Mouse (Mus musculus): Measurements from ENCODE around the gene Sema3a.

DNA sequence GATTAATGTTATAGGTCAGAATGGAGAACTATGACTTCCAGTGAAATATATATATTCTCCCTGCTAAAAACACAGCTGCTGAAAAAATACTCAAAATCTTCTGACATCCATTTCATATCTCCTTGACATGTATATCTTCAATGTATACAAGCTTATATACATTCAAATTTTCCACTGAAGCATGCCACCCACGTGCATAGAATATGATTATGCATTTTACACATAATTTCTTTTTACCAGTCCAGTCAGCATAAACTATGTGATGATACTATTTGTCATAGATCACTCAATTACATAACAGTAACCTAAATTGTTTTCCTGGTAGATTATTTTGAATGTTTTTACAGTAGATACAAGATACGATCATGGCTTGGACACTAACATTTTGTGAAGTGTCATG lies 306.6 kb downstream of the Sema3a start:
- no peak for TF ChIP-seq CTCF (IDR thresholded peaks at IDR 0.05)
- TF ChIP-seq EP300 (IDR thresholded peaks at IDR 0.05) = no peak

Data from lung, postnatal 0 days (tissue).